Mouse (Mus musculus) cerebellum, adult 2 months (tissue): ENCODE results near the gene Magi2.

ENCODE experiments used
- CTCF ChIP-seq: fragments of 200-500 bp; IDR thresholded peaks from 2 replicates; pipeline ENCODE4 v1.5.1; 2011; ENCODE audit warnings: low read depth, mild to moderate bottlenecking, control low read depth, low read length, moderate library complexity, borderline replicate concordance; ENCODE audit not compliant: insufficient read depth
- POLR2A ChIP-seq: fragments of 200-500 bp; IDR thresholded peaks from 2 replicates; pipeline ENCODE4 v1.6.1; 2011; ENCODE audit warnings: low read length, control low read depth, borderline replicate concordance; ENCODE audit not compliant: insufficient read depth

DNA sequence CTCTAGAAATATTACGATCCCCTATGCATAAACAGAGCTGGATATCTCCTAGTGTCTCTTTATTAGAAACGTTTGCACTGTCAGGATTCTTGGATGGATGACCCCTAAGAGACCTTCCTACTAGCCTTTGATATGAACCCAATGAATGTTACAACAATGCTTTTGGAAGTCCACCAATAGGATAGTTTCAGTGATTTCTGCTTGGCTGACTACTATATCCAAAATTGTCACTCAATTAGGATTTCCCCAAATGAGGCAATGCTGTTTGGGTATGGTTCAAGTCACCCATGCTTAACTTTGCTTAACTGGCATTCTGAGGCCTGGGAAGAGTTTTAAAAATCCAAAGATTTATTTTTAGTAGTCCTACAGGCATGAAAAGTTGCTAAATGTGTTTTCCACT, 110.7 kb downstream of the Magi2 start:
- TF ChIP-seq POLR2A (no peak), CTCF (no peak)
